Mouse (Mus musculus): Measurements from ENCODE around the gene Duoxa2.

GRCm38 (mm10) chr2:122306184-122306583, 7.5 kb downstream of the Duoxa2 start:
- TF ChIP-seq GATA1 (IDR thresholded peaks at IDR 0.05; ENCODE audit: low read length) (no peak), TAL1 (IDR thresholded peaks at IDR 0.05; ENCODE audit: low read length) (no peak)
